Mouse (Mus musculus) brain, adult 2 months (tissue): ENCODE data around the gene Insrr.
A peak's percentile ranks its signal among the peaks of the same experiment; 100 is the strongest.

ENCODE experiments used
- DNase-seq: peaks from one replicate; pipeline ENCODE4 v3.0.0; 2011; ENCODE audit warnings: low read depth, low spot score

Insrr gene

GRCm38 (mm10) chr3:87796736-87797334 lies at the start of gene Insrr:
Insrr (plus strand) TSS chr3:87796951.
- DNase-seq, result no peak

GRCm38 (mm10) chr3:87748431-87748830 lies 48.3 kb upstream of the Insrr start, which contains the start of gene Lrrc71:
Lrrc71 (minus strand) TSS chr3:87748625.
- no peak for DNase-seq

- peak; percentile 77 for DNase-seq
Measured at GRCm38 (mm10) chr3:87749036-87749435, 47.7 kb upstream of the Insrr start.

- no peak for DNase-seq
Measured at GRCm38 (mm10) chr3:87749977-87750376, 46.8 kb upstream of the Insrr start.

GRCm38 (mm10) chr3:87752567-87752966 lies 44.2 kb upstream of the Insrr start:
- no peak for DNase-seq

GRCm38 (mm10) chr3:87753829-87754228 lies 42.9 kb upstream of the Insrr start:
- DNase-seq, result no peak

- DNase-seq, result peak; percentile 74
Measured at GRCm38 (mm10) chr3:87755964-87756363, 40.8 kb upstream of the Insrr start.

- DNase-seq, result no peak
Measured at GRCm38 (mm10) chr3:87756488-87756887, 40.3 kb upstream of the Insrr start.

- no peak for DNase-seq
Measured at GRCm38 (mm10) chr3:87758641-87759040, 38.1 kb upstream of the Insrr start.

GRCm38 (mm10) chr3:87761408-87762375 lies 35.1 kb upstream of the Insrr start:
- DNase-seq, result no peak

GRCm38 (mm10) chr3:87763202-87763601 lies 33.5 kb upstream of the Insrr start:
- DNase-seq, result no peak

- DNase-seq, result peak; percentile 82
Measured at GRCm38 (mm10) chr3:87763683-87764289, 33.0 kb upstream of the Insrr start.

- peak; percentile 13 for DNase-seq
Measured at GRCm38 (mm10) chr3:87764506-87764905, 32.2 kb upstream of the Insrr start.

- no peak for DNase-seq
Measured at GRCm38 (mm10) chr3:87765091-87765490, 31.7 kb upstream of the Insrr start.

GRCm38 (mm10) chr3:87765631-87766283 lies 31.0 kb upstream of the Insrr start:
- DNase-seq, result no peak

GRCm38 (mm10) chr3:87766284-87766667 lies 30.5 kb upstream of the Insrr start:
- no peak for DNase-seq

GRCm38 (mm10) chr3:87767764-87768163 lies 29.0 kb upstream of the Insrr start:
- no peak for DNase-seq

- DNase-seq, result no peak
Measured at GRCm38 (mm10) chr3:87768431-87768830, 28.3 kb upstream of the Insrr start.

- DNase-seq, result peak; percentile 13
Measured at GRCm38 (mm10) chr3:87768844-87769243, 27.9 kb upstream of the Insrr start.

GRCm38 (mm10) chr3:87769506-87769905 lies 27.2 kb upstream of the Insrr start:
- DNase-seq, result no peak

GRCm38 (mm10) chr3:87770280-87770679 lies 26.5 kb upstream of the Insrr start:
- peak; percentile 65 for DNase-seq

GRCm38 (mm10) chr3:87771088-87771487 lies 25.7 kb upstream of the Insrr start:
- no peak for DNase-seq
